Mouse (Mus musculus) liver, embryonic 14.5 days (tissue): ENCODE measurements around the gene D430019H16Rik. TPM values are rescaled to one million over a fixed set of nuclear protein-coding genes. Genes with fewer than 3 reads are reported as not detected.
A peak's percentile ranks its signal among the peaks of the same experiment; 100 is the strongest.

Source experiments
- ATAC-seq: fragments of 200-750 bp; cut with Nextera tagmentation; 2 replicates; pipeline ENCODE4 v1.8.0; 2017; ENCODE audit warnings: moderate number of reproducible peaks, mild to moderate bottlenecking, moderate library complexity; ENCODE audit not compliant: insufficient read depth
- DNase-seq, 3 experiments: peaks; one replicate each; pipeline ENCODE4 v3.0.0-alpha.2; 2012 to 2013; ENCODE audit warnings: low read depth in 3 of 3, low spot score in 3 of 3
- H3K27ac ChIP-seq: fragments of 300-500 bp; sonication (generic); 2 replicates; pipeline ENCODE4 v1.5.1; 2014; ENCODE audit warnings: moderate library complexity, mild to moderate bottlenecking, control low read depth, inconsistent platforms
- H3K27me3 ChIP-seq: fragments of 300-500 bp; sonication (generic); 2 replicates; pipeline ENCODE4 v1.6.1; 2014; ENCODE audit warnings: mild to moderate bottlenecking, low read length, moderate library complexity; ENCODE audit not compliant: control insufficient read depth, insufficient read depth
- H3K36me3 ChIP-seq: fragments of 300-500 bp; sonication (generic); replicated peaks from 2 replicates; pipeline ENCODE4 v1.6.1; 2014; ENCODE audit warnings: low read depth; ENCODE audit not compliant: control insufficient read depth, insufficient read depth
- H3K4me1 ChIP-seq, 2 experiments: fragments of 200-500 bp in 1 of 2; fragments of 300-500 bp in 1 of 2; sonication (generic) in 1 of 2; replicated peaks; 2 replicates each; pipeline ENCODE4 v1.6.1; 2012 to 2014; ENCODE audit warnings: antibody characterized with exemption in 1 of 2, inconsistent platforms in 1 of 2, low read length in 1 of 2; ENCODE audit not compliant: control insufficient read depth in 2 of 2, insufficient read depth in 2 of 2
- H3K4me2 ChIP-seq: fragments of 300-500 bp; sonication (generic); 2 replicates; pipeline ENCODE4 v1.6.1; 2014; ENCODE audit warnings: low read depth, mild to moderate bottlenecking, control low read depth, moderate library complexity
- H3K4me3 ChIP-seq, 2 experiments: fragments of 200-500 bp in 1 of 2; fragments of 300-500 bp in 1 of 2; sonication (generic) in 1 of 2; 2 replicates each; pipeline ENCODE4 v1.5.1; 2012 to 2014; ENCODE audit warnings: low read depth in 2 of 2, low read length in 2 of 2, mild to moderate bottlenecking in 2 of 2, control low read depth in 1 of 2, inconsistent platforms in 1 of 2, moderate library complexity in 1 of 2; ENCODE audit not compliant: insufficient read depth in 1 of 2
- H3K9ac ChIP-seq: fragments of 300-500 bp; sonication (generic); replicated peaks from 2 replicates; pipeline ENCODE4 v1.6.1; 2014; ENCODE audit warnings: mild to moderate bottlenecking, control low read depth, moderate library complexity
- H3K9me3 ChIP-seq: fragments of 300-500 bp; sonication (generic); 2 replicates; pipeline ENCODE4 v1.6.1; 2016; ENCODE audit warnings: low read length, mixed read lengths; ENCODE audit not compliant: control insufficient read depth
- CTCF ChIP-seq: IDR thresholded peaks from 2 replicates; pipeline ENCODE4 v1.5.1; 2016; ENCODE audit warnings: antibody characterized with exemption, low read depth, control low read depth
- EP300 ChIP-seq: IDR thresholded peaks from 2 replicates; pipeline ENCODE4 v1.6.1; 2016; ENCODE audit warnings: antibody characterized with exemption, low read depth
- WGBS: fragments of 180-500 bp; shearing (Covaris S2); extraction: QIAGEN DNeasy Blood & Tissue Kit; methylation state at CpG from one replicate; pipeline ENCODE4 v1.1.7; 2014; ENCODE audit not compliant: insufficient replicate concordance; 5-methylcytosine and 5-hydroxymethylcytosine counted together
- polyA plus RNA-seq, 2 experiments: library from polyadenylated mRNA; depleted of rRNA in 1 of 2; stranded (reverse) in 1 of 2; unstranded in 1 of 2; fragments of >200 nt; fragmentation: Nextera tagmentation in 1 of 2; extraction: Ambion mirVana in 1 of 2; gene quantifications; 2 replicates each; pipeline versions ENCODE4 v1.2.1 to v1.2.3; 2012 to 2014

The D430019H16Rik gene
- polyA plus RNA-seq, 2 experiments = 0.03 to 0.23 TPM

DNA sequence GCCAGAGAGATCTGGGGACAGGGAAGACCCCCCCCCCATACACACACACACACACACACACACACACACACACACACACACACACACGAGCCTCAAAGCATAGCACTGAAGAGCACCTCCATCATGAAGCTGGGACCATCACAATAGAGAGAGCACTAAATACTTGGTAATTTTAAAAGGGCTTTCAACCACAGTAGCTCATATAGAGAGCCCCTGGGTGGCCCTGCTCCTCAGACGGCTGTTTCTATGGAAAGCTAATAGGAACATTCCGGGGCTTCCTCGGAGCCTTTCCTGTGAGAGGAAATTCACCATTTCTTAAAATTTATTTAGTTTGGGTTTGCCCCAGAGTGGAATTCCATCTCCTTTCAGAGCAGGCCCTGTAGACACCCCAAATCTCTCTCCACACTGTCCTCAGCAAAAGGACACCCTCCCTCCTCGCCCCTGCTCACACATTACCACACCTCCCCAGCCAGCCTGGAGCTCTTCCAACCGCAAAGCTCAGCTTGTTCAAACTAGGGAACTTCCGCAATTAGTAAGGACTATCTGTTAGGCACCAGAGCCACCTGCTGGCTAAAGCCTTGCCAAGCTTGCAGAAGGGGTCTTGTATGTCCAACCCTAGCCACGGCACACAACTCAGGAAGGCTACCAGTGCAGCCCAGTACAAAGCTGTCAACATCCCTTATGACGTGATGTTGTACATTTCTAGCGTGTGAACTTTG is 26.5 kb upstream of the D430019H16Rik start:
- Histone ChIP-seq H3K27ac (no peak overlapping the region), H3K36me3 (no peaks in the 10 kb centered on the region), H3K9ac (no peak overlapping the region), H3K9me3 (no peaks in the 10 kb centered on the region), H3K4me3 (no peak overlapping the region), H3K27me3 (no peaks in the 10 kb centered on the region), H3K4me2 (no peak overlapping the region), H3K4me1 (no peaks in the 10 kb centered on the region)
- no peak for ATAC-seq
- WGBS = 27% methylated on average over 10 of the region's 10 CpGs
- peak; percentile 15 to 38 (median 16) for DNase-seq
- TF ChIP-seq EP300 (no peak), CTCF (peak; percentile 62)

DNA sequence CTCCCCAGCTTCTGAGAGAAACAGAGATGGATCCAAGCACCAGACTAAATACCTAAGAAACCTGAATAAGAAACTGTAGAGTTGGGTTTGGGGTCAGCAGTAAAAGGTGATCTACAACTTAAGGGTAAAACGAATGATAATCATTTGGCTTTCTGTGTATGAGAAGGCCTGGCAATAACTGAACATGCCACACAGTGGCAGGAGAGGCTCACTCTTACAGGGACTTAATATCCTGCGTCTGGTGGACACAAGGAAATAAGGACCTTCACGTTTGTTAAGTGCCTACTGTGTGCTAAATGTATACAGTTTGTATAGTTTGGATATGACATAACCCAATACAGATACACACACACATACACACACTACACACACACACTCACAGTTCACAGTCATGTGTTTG is 21.8 kb upstream of the D430019H16Rik start:
- H3K27me3 ChIP-seq = no peaks in the 10 kb centered on the region
- 34% methylated on average over 3 of the region's 3 CpGs for WGBS
- ATAC-seq (no peak), DNase-seq (no peak)
- no peak overlapping the region for H3K27ac ChIP-seq
- no peak overlapping the region for H3K9ac ChIP-seq
- no peaks in the 10 kb centered on the region for H3K36me3 ChIP-seq
- H3K4me2 ChIP-seq = no peak overlapping the region
- TF ChIP-seq CTCF = no peak
- TF ChIP-seq EP300 = no peak
- no peaks in the 10 kb centered on the region for H3K9me3 ChIP-seq
- H3K4me1 ChIP-seq = no peaks in the 10 kb centered on the region
- H3K4me3 ChIP-seq = no peak overlapping the region

DNA sequence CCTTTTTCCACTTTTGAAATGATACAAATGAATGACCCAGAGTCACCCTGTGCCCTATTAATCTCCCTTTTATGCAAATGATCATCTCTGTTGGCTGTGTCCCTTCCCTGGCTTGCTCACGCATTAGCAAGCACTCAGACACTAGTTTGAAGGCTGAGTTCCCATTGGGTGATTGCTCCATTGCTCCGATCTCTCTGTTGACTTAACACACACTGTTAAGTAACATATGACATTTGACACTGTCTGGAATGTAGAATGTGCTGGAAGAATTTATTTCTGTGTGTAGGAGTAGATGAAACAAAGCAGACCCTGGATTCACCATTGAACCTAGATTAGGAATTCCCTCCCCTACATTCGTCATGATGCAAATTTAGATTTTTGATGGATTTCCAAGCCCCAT is 20.8 kb upstream of the D430019H16Rik start:
- H3K36me3 ChIP-seq = no peaks in the 10 kb centered on the region
- ATAC-seq (no peak), DNase-seq (no peak)
- no peaks in the 10 kb centered on the region for H3K9me3 ChIP-seq
- H3K27ac ChIP-seq = no peak overlapping the region
- H3K27me3 ChIP-seq = no peaks in the 10 kb centered on the region
- TF ChIP-seq EP300 (no peak), CTCF (no peak)
- no peaks in the 10 kb centered on the region for H3K4me1 ChIP-seq
- no peak overlapping the region for H3K4me3 ChIP-seq
- no peak overlapping the region for H3K4me2 ChIP-seq
- H3K9ac ChIP-seq = no peak overlapping the region
- 49% methylated on average over 3 of the region's 3 CpGs for WGBS

DNA sequence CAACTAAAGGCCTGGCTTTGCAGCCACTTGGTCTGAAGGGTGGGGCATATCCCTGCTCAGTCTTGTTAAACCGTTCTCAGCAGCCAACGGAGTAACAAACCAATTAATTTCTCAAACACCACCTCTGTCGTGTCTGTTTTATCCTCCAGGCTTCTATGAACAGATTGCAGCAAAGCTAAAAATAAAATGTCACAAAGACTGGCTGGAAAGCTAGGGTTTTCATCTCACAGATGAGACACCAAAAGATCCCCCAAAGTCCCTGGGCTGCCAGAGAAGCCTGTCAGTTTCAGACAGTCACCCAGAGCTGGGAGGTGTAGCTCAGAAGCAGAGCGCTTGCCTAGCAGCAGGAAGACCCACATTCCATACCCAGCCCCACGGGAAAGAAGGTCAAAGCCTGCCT is 15.4 kb upstream of the D430019H16Rik start:
- H3K4me1 ChIP-seq = no peaks in the 10 kb centered on the region
- TF ChIP-seq EP300 (no peak), CTCF (no peak)
- ATAC-seq (no peak), DNase-seq (no peak)
- H3K9me3 ChIP-seq = no peaks in the 10 kb centered on the region
- no peak overlapping the region for H3K4me3 ChIP-seq
- no peak overlapping the region for H3K9ac ChIP-seq
- no peak overlapping the region for H3K27ac ChIP-seq
- 49% methylated on average over 5 of the region's 5 CpGs for WGBS
- H3K36me3 ChIP-seq = no peaks in the 10 kb centered on the region
- H3K27me3 ChIP-seq = no peaks in the 10 kb centered on the region
- no peak overlapping the region for H3K4me2 ChIP-seq

DNA sequence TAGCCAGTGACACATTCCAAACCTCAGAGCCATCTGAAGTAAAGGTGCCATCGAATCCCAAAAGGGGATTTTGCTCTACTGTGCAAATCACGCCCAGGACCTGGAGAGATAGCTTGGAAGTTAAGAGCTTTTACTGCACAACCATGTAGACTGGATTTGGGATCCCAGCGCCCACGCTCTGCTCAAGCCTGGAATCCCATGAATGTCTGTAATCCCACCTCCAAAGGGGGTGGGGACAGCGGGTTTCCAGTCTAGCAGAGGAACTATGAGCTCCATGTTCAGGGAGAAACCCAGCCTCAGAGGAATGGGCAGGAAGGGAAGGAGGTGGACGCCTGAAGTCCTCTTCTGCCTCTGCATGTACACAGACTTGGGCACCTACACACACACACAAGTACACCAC is 13.7 kb upstream of the D430019H16Rik start:
- Histone ChIP-seq H3K4me3 (no peak overlapping the region), H3K27me3 (no peaks in the 10 kb centered on the region), H3K9me3 (no peaks in the 10 kb centered on the region), H3K27ac (no peak overlapping the region), H3K4me1 (no peaks in the 10 kb centered on the region), H3K36me3 (no peaks in the 10 kb centered on the region), H3K4me2 (no peak overlapping the region), H3K9ac (no peak overlapping the region)
- DNase-seq (no peak), ATAC-seq (no peak)
- WGBS = 55% methylated on average over 6 of the region's 6 CpGs
- TF ChIP-seq CTCF (no peak), EP300 (no peak)
